Mouse (Mus musculus) midbrain, postnatal 0 days (tissue): ENCODE data around the gene Ccdc18. TPM values are rescaled to one million over a fixed set of nuclear protein-coding genes. Genes with fewer than 3 reads are reported as not detected.

ENCODE experiments used
- ATAC-seq: fragments of 200-750 bp; cut with Nextera tagmentation; 2 replicates; pipeline ENCODE4 v1.8.0; 2017; ENCODE audit warnings: moderate number of reproducible peaks, mild to moderate bottlenecking, moderate TSS enrichment, moderate library complexity; ENCODE audit not compliant: low FRiP score
- DNase-seq: peaks from one replicate; pipeline ENCODE4 v3.0.0-alpha.2; 2015; ENCODE audit warnings: low spot score
- H3K27ac ChIP-seq: fragments of 300-500 bp; sonication (generic); 2 replicates; pipeline ENCODE4 v1.5.1; 2014; ENCODE audit warnings: low read depth, mild to moderate bottlenecking, low read length, mixed read lengths
- H3K27me3 ChIP-seq: fragments of 300-500 bp; sonication (generic); 2 replicates; pipeline ENCODE4 v1.6.1; 2014; ENCODE audit warnings: low read length, control low read depth, mixed read lengths; ENCODE audit not compliant: insufficient read depth
- H3K36me3 ChIP-seq: fragments of 300-500 bp; sonication (generic); 2 replicates; pipeline ENCODE4 v1.6.1; 2014; ENCODE audit warnings: low read length, control low read depth, mixed read lengths; ENCODE audit not compliant: insufficient read depth
- H3K4me1 ChIP-seq: fragments of 300-500 bp; sonication (generic); 2 replicates; pipeline ENCODE4 v1.6.1; 2014; ENCODE audit warnings: mild to moderate bottlenecking, control low read depth, antibody characterized with exemption, low read length, mixed read lengths; ENCODE audit not compliant: insufficient read depth
- H3K4me2 ChIP-seq: fragments of 300-500 bp; sonication (generic); 2 replicates; pipeline ENCODE4 v1.6.1; 2014; ENCODE audit warnings: low read depth, mild to moderate bottlenecking, low read length, mixed read lengths; ENCODE audit not compliant: poor library complexity, severe bottlenecking
- H3K4me3 ChIP-seq: fragments of 300-500 bp; sonication (generic); 2 replicates; pipeline ENCODE4 v1.5.1; 2014; ENCODE audit warnings: low read depth, mild to moderate bottlenecking, low read length, moderate library complexity
- H3K9ac ChIP-seq: fragments of 300-500 bp; sonication (generic); replicated peaks from 2 replicates; pipeline ENCODE4 v1.6.1; 2014; ENCODE audit warnings: mild to moderate bottlenecking, low read length, moderate library complexity, mixed read lengths; ENCODE audit not compliant: poor library complexity, severe bottlenecking
- H3K9me3 ChIP-seq: fragments of 300-500 bp; sonication (generic); 2 replicates; pipeline ENCODE4 v1.6.1; 2016; ENCODE audit warnings: low read length, control low read depth
- CTCF ChIP-seq: IDR thresholded peaks from 2 replicates; pipeline ENCODE4 v1.5.1; 2016; ENCODE audit warnings: antibody characterized with exemption, mild to moderate bottlenecking
- WGBS: fragments of 180-500 bp; shearing (Covaris S2); extraction: QIAGEN DNeasy Blood & Tissue Kit; methylation state at CpG from one replicate; pipeline ENCODE4 v1.1.7; 2014; 5-methylcytosine and 5-hydroxymethylcytosine counted together
- polyA plus RNA-seq: library from polyadenylated mRNA; unstranded; fragments of >200 nt; fragmentation: Nextera tagmentation; extraction: Ambion mirVana; gene quantifications from 2 replicates; pipeline ENCODE4 v1.2.1, GENCODE M21; 2015
- total RNA-seq: library from RNA; depleted of rRNA; stranded (reverse); fragments of >200 nt; gene quantifications from 2 replicates; pipeline ENCODE4 v1.2.3, GENCODE M21; 2014

Ccdc18 gene
- total and polyA plus RNA-seq, 2 experiments from 2014 or later = 0.66 to 2.0 TPM

- TF ChIP-seq CTCF = no peak
- no peaks in the 10 kb centered on the region for H3K27me3 ChIP-seq
- H3K36me3 ChIP-seq = peaks cover 14% of the 10 kb centered on the region; the same call in 1 of the 2 replicates
- DNase-seq (no peak), ATAC-seq (no peak)
- H3K27ac ChIP-seq = no peak overlapping the region
- WGBS = 95% methylated on average over 7 of the region's 7 CpGs
- no peaks in the 10 kb centered on the region for H3K4me1 ChIP-seq
- H3K9me3 ChIP-seq = no peaks in the 10 kb centered on the region
- no peak overlapping the region for H3K4me2 ChIP-seq
- H3K4me3 ChIP-seq = no peak overlapping the region
- no peak overlapping the region for H3K9ac ChIP-seq
Measured at GRCm38 (mm10) chr5:108109346-108109745, 23.3 kb upstream of the Ccdc18 start.

GRCm38 (mm10) chr5:108117693-108118092 lies 15.0 kb upstream of the Ccdc18 start:
- no peak for TF ChIP-seq CTCF
- no peak for DNase-seq
- no peaks in the 10 kb centered on the region for H3K9me3 ChIP-seq
- no peaks in the 10 kb centered on the region for H3K36me3 ChIP-seq
- ATAC-seq = no peak
- H3K27ac ChIP-seq = no peak overlapping the region
- H3K27me3 ChIP-seq = no peaks in the 10 kb centered on the region
- WGBS = 92% methylated on average over 4 of the region's 4 CpGs
- H3K4me3 ChIP-seq = no peak overlapping the region
- no peak overlapping the region for H3K4me2 ChIP-seq
- no peak overlapping the region for H3K9ac ChIP-seq
- no peaks in the 10 kb centered on the region for H3K4me1 ChIP-seq

- TF ChIP-seq CTCF = peak; percentile 13; the same call in 1 of the 2 replicates
- Histone ChIP-seq H3K9me3 (no peaks in the 10 kb centered on the region), H3K4me3 (no peak overlapping the region), H3K27ac (no peak overlapping the region), H3K27me3 (no peaks in the 10 kb centered on the region), H3K4me1 (no peaks in the 10 kb centered on the region), H3K36me3 (peaks cover 2% of the 10 kb centered on the region; the same call in 1 of the 2 replicates), H3K4me2 (no peak overlapping the region), H3K9ac (no peak overlapping the region)
- DNase-seq (no peak), ATAC-seq (no peak)
- WGBS = 87% methylated on average over 9 of the region's 9 CpGs
Measured at GRCm38 (mm10) chr5:108120221-108120900, 12.3 kb upstream of the Ccdc18 start.

GRCm38 (mm10) chr5:108131849-108132440 lies 730 bp upstream of the Ccdc18 start:
- Histone ChIP-seq H3K9ac (peak overlapping the region; percentile 84), H3K9me3 (no peaks in the 10 kb centered on the region), H3K27me3 (no peaks in the 10 kb centered on the region), H3K36me3 (no peaks in the 10 kb centered on the region), H3K4me3 (peak overlapping the region; percentile 87), H3K27ac (peak overlapping the region; percentile 71), H3K4me2 (peak overlapping the region; percentile 77), H3K4me1 (peaks cover 4% of the 10 kb centered on the region; the same call in 1 of the 2 replicates)
- TF ChIP-seq CTCF = no peak
- under 1% methylated on average over 32 of the region's 32 CpGs for WGBS
- DNase-seq = peak; percentile 39
- ATAC-seq = peak; percentile 53; the same call in 1 of the 2 replicates

- Histone ChIP-seq H3K36me3 (no peaks in the 10 kb centered on the region), H3K9me3 (no peaks in the 10 kb centered on the region), H3K27ac (no peak overlapping the region), H3K9ac (no peak overlapping the region), H3K4me1 (no peaks in the 10 kb centered on the region), H3K4me2 (no peak overlapping the region), H3K4me3 (no peak overlapping the region), H3K27me3 (no peaks in the 10 kb centered on the region)
- TF ChIP-seq CTCF = no peak
- ATAC-seq = no peak
- 89% methylated on average over 1 of the region's 1 CpGs for WGBS
- no peak for DNase-seq
Measured at GRCm38 (mm10) chr5:108152592-108152991, 19.9 kb downstream of the Ccdc18 start.

- Histone ChIP-seq H3K4me3 (no peak overlapping the region), H3K4me1 (no peaks in the 10 kb centered on the region), H3K36me3 (no peaks in the 10 kb centered on the region), H3K9ac (no peak overlapping the region), H3K27me3 (no peaks in the 10 kb centered on the region), H3K27ac (no peak overlapping the region), H3K9me3 (no peaks in the 10 kb centered on the region), H3K4me2 (no peak overlapping the region)
- DNase-seq (no peak), ATAC-seq (no peak)
- no peak for TF ChIP-seq CTCF
- 81% methylated on average over 2 of the region's 2 CpGs for WGBS
Measured at GRCm38 (mm10) chr5:108160796-108161195, 28.1 kb downstream of the Ccdc18 start.
